Mouse (Mus musculus): ENCODE data around the gene Psmb3. TPM values are rescaled to one million over a fixed set of nuclear protein-coding genes. Genes with fewer than 3 reads are reported as not detected.
A peak's percentile ranks its signal among the peaks of the same experiment; 100 is the strongest.

The Psmb3 gene
- total and polyA plus RNA-seq, 3 experiments, result 560 to 1,251 (median 863) TPM

- peak; percentile 92 for DNase-seq (ENCODE audit: extremely low read depth)
- TF ChIP-seq E2F4 (IDR thresholded peaks at IDR 0.05; ENCODE audit: insufficient replicate concordance, low read depth, low read length) (peak; percentile 78; the same call in 1 of the 2 replicates), ZNF384 (IDR thresholded peaks at IDR 0.05; ENCODE audit: low read depth, low read length) (peak; percentile 96), SIN3A (IDR thresholded peaks at IDR 0.05; ENCODE audit: low read length) (no peak), TCF12 (IDR thresholded peaks at IDR 0.05; ENCODE audit: low read depth, low read length) (no peak), BHLHE40 (IDR thresholded peaks at IDR 0.05; ENCODE audit: low read depth, low read length) (no peak), MAFK (IDR thresholded peaks at IDR 0.05; ENCODE audit: insufficient replicate concordance, low read length) (peak; percentile 96), HCFC1 (IDR thresholded peaks at IDR 0.05; ENCODE audit: low read depth, low read length) (no peak), KAT2A (IDR thresholded peaks at IDR 0.05; ENCODE audit: insufficient replicate concordance, low read length) (peak; percentile 90), ELF1 (IDR thresholded peaks at IDR 0.05; ENCODE audit: low read depth, low read length) (peak; percentile 98), MXI1 (IDR thresholded peaks at IDR 0.05; ENCODE audit: low read depth, low read length) (no peak), JUN (IDR thresholded peaks at IDR 0.05; ENCODE audit: insufficient read depth, low read depth, low read length) (no peak), NRF1 (IDR thresholded peaks at IDR 0.05; ENCODE audit: low read depth, low read length) (peak; percentile 63; the same call in 1 of the 2 replicates), RCOR1 (conservative IDR thresholded peaks at IDR 0.05; ENCODE audit: low read depth, low read length) (no peak), USF1 (IDR thresholded peaks at IDR 0.05; ENCODE audit: low read depth, low read length) (no peak), IRF4 (IDR thresholded peaks at IDR 0.05; ENCODE audit: low read depth, low read length) (no peak; the same call in 1 of the 2 replicates), POLR2AphosphoS2 (IDR thresholded peaks at IDR 0.05; ENCODE audit: low read depth, low read length) (no peak), ETS1 (conservative IDR thresholded peaks at IDR 0.05; ENCODE audit: low read depth, low read length) (no peak), RAD21 (IDR thresholded peaks at IDR 0.05; ENCODE audit: low read depth, low read length) (no peak), CTCF (conservative IDR thresholded peaks at IDR 0.05 in 1 of 2, IDR thresholded peaks at IDR 0.05 in 1 of 2; ENCODE audit: low read depth in 2 of 2, low read length in 2 of 2) (no peak), POLR2A (IDR thresholded peaks at IDR 0.05; ENCODE audit: low read depth, low read length) (no peak), MAZ (IDR thresholded peaks at IDR 0.05; ENCODE audit: low read depth, low read length) (no peak), TBP (conservative IDR thresholded peaks at IDR 0.05; ENCODE audit: low read depth, low read length) (peak; percentile 99)
- H3K9ac ChIP-seq (ENCODE audit: insufficient read depth, low read depth), result peak overlapping the region; percentile 78
- H3K4me1 ChIP-seq (ENCODE audit: control insufficient read depth in 1 of 2, insufficient read depth in 2 of 2), result peaks cover 9 to 47% of the 10 kb centered on the region in 2 experiments
- peak overlapping the region; percentile 52 for H3K4me2 ChIP-seq (ENCODE audit: insufficient read depth, low read depth, poor library complexity, severe bottlenecking)
- in situ Hi-C loops (cut with MboI; ENCODE audit: low pct_ligation_motif_present, low pct_unique_long_range_greater_than_20kb, low sequenced_read_pairs), result loop anchor here (5.0 kb wide), 1 partner anchor 35 kb away; no protein-coding TSS in a partner anchor
- H3K36me3 ChIP-seq (replicated peaks in 1 of 2; ENCODE audit: control insufficient read depth in 1 of 2, insufficient read depth in 1 of 2, low read length in 1 of 2), result peaks cover 21 to 32% of the 10 kb centered on the region in 2 experiments
- no peaks in the 10 kb centered on the region for H3K9me3 ChIP-seq (replicated peaks; ENCODE audit: low read length)
- H3K79me2 ChIP-seq (replicated peaks; ENCODE audit: control insufficient read depth, extremely low read depth, insufficient read depth, poor library complexity, severe bottlenecking), result peaks cover 32% of the 10 kb centered on the region
- dilution Hi-C loops (cut with MboI; ENCODE audit: extremely low pct_ligation_motif_present, extremely low pct_unique_long_range_greater_than_20kb, low sequenced_read_pairs), result no loop called here
- peaks cover 21% of the 10 kb centered on the region for H3K27me3 ChIP-seq (replicated peaks)
- H3K27ac ChIP-seq (ENCODE audit: insufficient read depth, low read depth), result peak overlapping the region; percentile 86
- peak overlapping the region; percentile 57 to 100 (median 99) for H3K4me3 ChIP-seq (replicated peaks in 1 of 3; ENCODE audit: low read depth in 2 of 3, low read length in 2 of 3, poor library complexity in 1 of 3)
Measured at GRCm38 (mm10) chr11:97702393-97702745, 830 bp upstream of the Psmb3 start.

Data from CH12.LX (cell line).